In genomic region chr2:127916804-127917410, GRCm38 (mm10) we compare ENCODE assay signal across 16 mouse cellular contexts.
A peak's percentile ranks its signal among the peaks of the same experiment; 100 is the strongest.
DNase-seq lines count a peak whose midpoint lies in the region; ATAC-seq lines count a peak whose summit lies in the region.
"Had no signal": no experiment of that assay in that cellular context is flagged by ENCODE, and none has a peak within 500 bp of the region (broad histone marks: within the 10 kb centered on the region; RNA-seq: fewer than 3 reads in every experiment).

No protein-coding gene starts in this region.

- no peak for ATAC-seq in cerebellum, adult (ENCODE audit: insufficient number of reproducible peaks, low FRiP score, low TSS enrichment)
- ATAC-seq: forebrain, postnatal 0 days; intestine, embryonic 15.5 days; liver, embryonic 12.5 days had no signal

- peak; percentile 4 for DNase-seq in spleen, adult 12 weeks (ENCODE audit: low spot score)
- DNase-seq in spleen, postnatal 4 days (ENCODE audit: low spot score in 2 of 2), result no peak
- DNase-seq in c-Kit-positive CD71-positive TER-119-negative erythroid progenitor cells, embryonic 14.5 days (ENCODE audit: low read depth), result peak; percentile 8
- peak; percentile 31 to 46 for DNase-seq in natural killer cell, adult 2 months (ENCODE audit: low spot score in 2 of 2)
- peak; percentile 68 to 74 for DNase-seq in thymus, postnatal 36 days
- no peak for DNase-seq in cerebellum, adult 9-11 months
- DNase-seq in urinary bladder, adult 2 months (ENCODE audit: low spot score), result no peak
- DNase-seq: cerebellum, adult 11-12 months; embryo, embryonic 11 days; forebrain, postnatal 0 days; gastrocnemius, postnatal 10 days; heart, postnatal 36 days; layer of hippocampus, adult 9-11 months had no signal

Comparison
In these comparisons a context has a peak if more than half of its experiments do, and no peak if none do; other contexts are left out.
1. DNase-seq: peak in spleen, adult 12 weeks (single experiment), c-Kit-positive CD71-positive TER-119-negative erythroid progenitor cells, embryonic 14.5 days (single experiment), natural killer cell, adult 2 months (2 of 2) and thymus, postnatal 36 days (2 of 2); none in spleen, postnatal 4 days (0 of 2), cerebellum, adult 9-11 months (single experiment) and urinary bladder, adult 2 months (single experiment).